Comparison of ENCODE assay signal across 25 mouse cellular contexts in the genomic region with DNA sequence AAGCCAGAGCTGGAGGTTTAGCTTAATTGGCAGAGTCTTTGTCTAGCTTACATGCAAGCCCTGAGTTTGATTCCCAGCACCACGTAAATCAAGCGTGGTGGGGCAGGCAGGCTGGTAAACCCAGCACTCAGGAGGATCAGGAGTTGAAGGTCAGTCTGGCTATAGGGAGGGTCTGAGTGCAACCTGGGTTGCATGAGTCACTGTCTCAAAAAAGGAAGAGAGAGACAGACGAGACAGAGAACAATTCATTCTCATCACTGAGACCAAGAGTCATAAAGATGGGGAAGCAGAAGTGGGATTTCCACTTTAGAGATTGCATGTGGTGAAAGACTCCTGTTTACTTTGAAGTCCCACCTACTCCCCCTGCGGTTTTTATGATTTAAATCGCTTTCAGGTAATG. TPM values are rescaled to one million over a fixed set of nuclear protein-coding genes. Genes with fewer than 3 reads are reported as not detected.
A peak's percentile ranks its signal among the peaks of the same experiment; 100 is the strongest.
DNase-seq lines count a peak whose midpoint lies in the region; TF ChIP-seq lines count a peak whose summit lies in the region.
"Had no signal": no experiment of that assay in that cellular context is flagged by ENCODE, and none has a peak within 500 bp of the region (broad histone marks: within the 10 kb centered on the region; RNA-seq: fewer than 3 reads in every experiment).

No protein-coding gene starts in this region.

- no peak overlapping the region for H3K4me3 ChIP-seq in layer of hippocampus, adult 2 months
- H3K4me3 ChIP-seq: embryonic facial prominence, embryonic 15.5 days; forebrain, embryonic 10.5 days; heart, embryonic 12.5 days; hindbrain, embryonic 13.5 days; liver, embryonic 12.5 days; lung, embryonic 15.5 days; midbrain, embryonic 10.5 days had no signal

- peak; percentile 20 for DNase-seq in layer of hippocampus, adult 9-11 months
- DNase-seq in layer of hippocampus, adult 2 months (ENCODE audit: low spot score in 2 of 2), result no peak
- DNase-seq in 416B (ENCODE audit: low read depth), result peak; percentile 57
- DNase-seq in brain, adult 2 months (ENCODE audit: low read depth, low spot score), result peak; percentile 4
- DNase-seq in monocyte, adult 2 months (ENCODE audit: low read depth in 1 of 2, low spot score in 2 of 2), result peak; percentile 35 to 53
- DNase-seq in gastrocnemius, adult 8-10 months (ENCODE audit: low spot score in 2 of 2), result no peak
- no peak for DNase-seq in ovary, adult 18-20 months (ENCODE audit: low spot score)
- DNase-seq in layer of hippocampus, postnatal 36 days, result no peak
- DNase-seq: adrenal gland, postnatal 25 days; cerebellum, postnatal 10 days; embryo, embryonic 11 days; forebrain, postnatal 0 days; heart, postnatal 14 days; kidney, adult 8-10 months; kidney, postnatal 36 days; right cerebral cortex, postnatal 14 days; spleen, adult 18-20 months had no signal

- no peak overlapping the region for H3K27ac ChIP-seq in layer of hippocampus, adult 2 months
- H3K27ac ChIP-seq: embryonic facial prominence, embryonic 15.5 days; forebrain, embryonic 10.5 days; hindbrain, embryonic 13.5 days; liver, embryonic 12.5 days; lung, embryonic 15.5 days; midbrain, embryonic 10.5 days had no signal

- no peak for TF ChIP-seq CTCF in layer of hippocampus, adult 2 months (conservative IDR thresholded peaks at IDR 0.05)

RNA-seq across cellular contexts. Expression of gene Havcr2, which starts 6.6 kb away (rescaled TPM):
- total RNA-seq in layer of hippocampus, adult 2 months (2021), result 1 to 10 TPM; 2.2 to 2.8 TPM
- total RNA-seq in gastrocnemius, adult 8-10 months (2022), result under 1 TPM in 2 of 4 experiments, not detected in 2; 0.12 to 0.13 TPM
- total RNA-seq in layer of hippocampus, postnatal 36 days (2021), result 1 to 10 TPM; 1.7 to 2.0 TPM
- total RNA-seq: ES-E14 had no signal

RNA-seq across cellular contexts. Expression of gene Med7, which starts 24.6 kb away (rescaled TPM):
- 10 to 100 TPM; 34.4 to 36.1 TPM for total RNA-seq in layer of hippocampus, adult 2 months (2021)
- 10 to 100 TPM; 13.1 to 18.5 (median 16.9) TPM for total RNA-seq in gastrocnemius, adult 8-10 months (2022)
- 10 to 100 TPM; 31.4 to 35.3 TPM for total RNA-seq in layer of hippocampus, postnatal 36 days (2021)

Comparison
In these comparisons a context has a peak if more than half of its experiments do, and no peak if none do; other contexts are left out.
1. DNase-seq: peak in layer of hippocampus, adult 9-11 months (single experiment), 416B (single experiment), brain, adult 2 months (single experiment) and monocyte, adult 2 months (2 of 2); none in layer of hippocampus, adult 2 months (0 of 2), gastrocnemius, adult 8-10 months (0 of 2), ovary, adult 18-20 months (single experiment) and layer of hippocampus, postnatal 36 days (0 of 2).